Mouse (Mus musculus): ENCODE measurements around the gene Cep55. TPM values are rescaled to one million over a fixed set of nuclear protein-coding genes. Genes with fewer than 3 reads are reported as not detected.

Cep55 gene
- polyA plus RNA-seq, 1 experiment from 2014 or later, result 8.2 TPM

DNA sequence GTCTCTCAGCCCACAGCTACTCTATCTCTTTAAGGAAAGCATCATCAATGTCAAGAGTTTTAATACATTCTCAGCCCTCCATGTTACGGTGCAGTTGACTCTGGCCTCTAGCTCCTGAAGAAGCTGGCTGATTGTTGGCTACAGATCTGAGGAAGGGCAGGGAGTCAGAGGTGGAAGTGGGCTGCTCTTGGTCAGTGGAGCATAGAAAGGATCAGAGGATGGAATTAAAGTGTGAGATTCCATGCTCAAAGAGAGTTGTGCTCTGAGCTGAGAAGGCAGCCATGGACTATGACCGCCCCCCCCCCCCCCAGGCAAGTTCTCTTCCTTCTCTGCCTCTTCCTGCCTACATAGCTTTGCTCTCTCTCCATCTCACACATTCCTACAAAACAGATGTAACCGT, 24.9 kb upstream of the Cep55 start:
- H3K4me1 ChIP-seq (replicated peaks; ENCODE audit: control insufficient read depth, insufficient read depth, low read length), result peaks cover 20% of the 10 kb centered on the region

GRCm38 (mm10) chr19:38030673-38031137, 24.1 kb upstream of the Cep55 start:
- no peak for TF ChIP-seq CTCF (IDR thresholded peaks at IDR 0.05; ENCODE audit: low read depth)
- Histone ChIP-seq H3K4me2 (replicated peaks; ENCODE audit: low read depth) (peak overlapping the region; percentile 3), H3K36me3 (ENCODE audit: control insufficient read depth, insufficient read depth) (no peaks in the 10 kb centered on the region), H3K27me3 (replicated peaks; ENCODE audit: control insufficient read depth, insufficient read depth, low read length) (no peaks in the 10 kb centered on the region), H3K4me3 (ENCODE audit: low read depth, low read length) (no peak overlapping the region), H3K4me1 (replicated peaks; ENCODE audit: control insufficient read depth, insufficient read depth, low read length) (peaks cover 16% of the 10 kb centered on the region), H3K27ac (ENCODE audit: low read depth, low read length) (no peak overlapping the region), H3K9me3 (ENCODE audit: control insufficient read depth) (no peaks in the 10 kb centered on the region), H3K9ac (ENCODE audit: low read depth, low read length) (no peak overlapping the region)
- no peak for ATAC-seq
- 0% methylated on average over 15 of the region's 23 CpGs for WGBS

More for the DNA sequence above, 24.9 kb upstream of the Cep55 start:
- H3K4me2 ChIP-seq (replicated peaks; ENCODE audit: low read depth), result peak overlapping the region; percentile 3
- ATAC-seq, result no peak
- H3K9me3 ChIP-seq (ENCODE audit: control insufficient read depth), result no peaks in the 10 kb centered on the region
- no peaks in the 10 kb centered on the region for H3K36me3 ChIP-seq (ENCODE audit: control insufficient read depth, insufficient read depth)
- 56% methylated on average over 3 of the region's 3 CpGs for WGBS
- H3K9ac ChIP-seq (ENCODE audit: low read depth, low read length), result no peak overlapping the region
- TF ChIP-seq CTCF (IDR thresholded peaks at IDR 0.05; ENCODE audit: low read depth), result no peak
- H3K4me3 ChIP-seq (ENCODE audit: low read depth, low read length), result no peak overlapping the region
- peak overlapping the region; percentile 2; the same call in 1 of the 2 replicates for H3K27ac ChIP-seq (ENCODE audit: low read depth, low read length)
- H3K27me3 ChIP-seq (replicated peaks; ENCODE audit: control insufficient read depth, insufficient read depth, low read length), result no peaks in the 10 kb centered on the region

- H3K9ac ChIP-seq (ENCODE audit: low read depth, low read length), result no peak overlapping the region
- no peak overlapping the region for H3K4me3 ChIP-seq (ENCODE audit: low read depth, low read length)
- 0 out of 2 replicates have a peak overlapping the region, but pooled peaks have one; percentile 15 for H3K27ac ChIP-seq (ENCODE audit: low read depth, low read length)
- H3K36me3 ChIP-seq (ENCODE audit: control insufficient read depth, insufficient read depth), result no peaks in the 10 kb centered on the region
- no peaks in the 10 kb centered on the region for H3K27me3 ChIP-seq (replicated peaks; ENCODE audit: control insufficient read depth, insufficient read depth, low read length)
- 36% methylated on average over 9 of the region's 9 CpGs for WGBS
- no peak for TF ChIP-seq CTCF (IDR thresholded peaks at IDR 0.05; ENCODE audit: low read depth)
- no peak for ATAC-seq
- H3K4me2 ChIP-seq (replicated peaks; ENCODE audit: low read depth), result peak overlapping the region; percentile 3
- H3K9me3 ChIP-seq (ENCODE audit: control insufficient read depth), result no peaks in the 10 kb centered on the region
- peaks cover 11% of the 10 kb centered on the region; the same call in 1 of the 2 replicates for H3K4me1 ChIP-seq (replicated peaks; ENCODE audit: control insufficient read depth, insufficient read depth, low read length)
These were observed 23.7 kb upstream of the Cep55 start for GRCm38 (mm10) chr19:38031144-38031543.

GRCm38 (mm10) chr19:38032993-38033734, 21.6 kb upstream of the Cep55 start:
- Histone ChIP-seq H3K4me1 (replicated peaks; ENCODE audit: control insufficient read depth, insufficient read depth, low read length) (peaks cover 7% of the 10 kb centered on the region; the same call in 1 of the 2 replicates), H3K4me3 (ENCODE audit: low read depth, low read length) (no peak overlapping the region), H3K9me3 (ENCODE audit: control insufficient read depth) (no peaks in the 10 kb centered on the region), H3K36me3 (ENCODE audit: control insufficient read depth, insufficient read depth) (no peaks in the 10 kb centered on the region), H3K9ac (ENCODE audit: low read depth, low read length) (no peak overlapping the region), H3K27ac (ENCODE audit: low read depth, low read length) (peak overlapping the region; percentile 89), H3K27me3 (replicated peaks; ENCODE audit: control insufficient read depth, insufficient read depth, low read length) (no peaks in the 10 kb centered on the region), H3K4me2 (replicated peaks; ENCODE audit: low read depth) (peak overlapping the region; percentile 53)
- 34% methylated on average over 15 of the region's 15 CpGs for WGBS
- ATAC-seq, result peak; percentile 88
- TF ChIP-seq CTCF (IDR thresholded peaks at IDR 0.05; ENCODE audit: low read depth), result no peak

- H3K4me1 ChIP-seq (replicated peaks; ENCODE audit: control insufficient read depth, insufficient read depth, low read length), result peaks cover 2% of the 10 kb centered on the region; the same call in 1 of the 2 replicates
- no peak overlapping the region for H3K4me3 ChIP-seq (ENCODE audit: low read depth, low read length)
- WGBS, result 41% methylated on average over 2 of the region's 2 CpGs
- TF ChIP-seq CTCF (IDR thresholded peaks at IDR 0.05; ENCODE audit: low read depth), result no peak
- H3K27me3 ChIP-seq (replicated peaks; ENCODE audit: control insufficient read depth, insufficient read depth, low read length), result no peaks in the 10 kb centered on the region
- no peak for ATAC-seq
- H3K27ac ChIP-seq (ENCODE audit: low read depth, low read length), result peak overlapping the region; percentile 89
- no peaks in the 10 kb centered on the region for H3K36me3 ChIP-seq (ENCODE audit: control insufficient read depth, insufficient read depth)
- H3K9ac ChIP-seq (ENCODE audit: low read depth, low read length), result no peak overlapping the region
- H3K4me2 ChIP-seq (replicated peaks; ENCODE audit: low read depth), result peak overlapping the region; percentile 53
- H3K9me3 ChIP-seq (ENCODE audit: control insufficient read depth), result no peaks in the 10 kb centered on the region
These were observed 21.1 kb upstream of the Cep55 start for GRCm38 (mm10) chr19:38033735-38034057.

- WGBS, result 75% methylated on average over 2 of the region's 2 CpGs
- no peaks in the 10 kb centered on the region for H3K9me3 ChIP-seq (ENCODE audit: control insufficient read depth)
- H3K27ac ChIP-seq (ENCODE audit: low read depth, low read length), result no peak overlapping the region
- H3K27me3 ChIP-seq (replicated peaks; ENCODE audit: control insufficient read depth, insufficient read depth, low read length), result no peaks in the 10 kb centered on the region
- no peak overlapping the region for H3K4me3 ChIP-seq (ENCODE audit: low read depth, low read length)
- no peak overlapping the region for H3K9ac ChIP-seq (ENCODE audit: low read depth, low read length)
- H3K36me3 ChIP-seq (ENCODE audit: control insufficient read depth, insufficient read depth), result no peaks in the 10 kb centered on the region
- no peaks in the 10 kb centered on the region; the same call in 1 of the 2 replicates for H3K4me1 ChIP-seq (replicated peaks; ENCODE audit: control insufficient read depth, insufficient read depth, low read length)
- no peak for ATAC-seq
- H3K4me2 ChIP-seq (replicated peaks; ENCODE audit: low read depth), result no peak overlapping the region
- no peak for TF ChIP-seq CTCF (IDR thresholded peaks at IDR 0.05; ENCODE audit: low read depth)
These were observed 20.1 kb upstream of the Cep55 start for GRCm38 (mm10) chr19:38034696-38035095.

All from intestine, postnatal 0 days (tissue).